Comparison of ENCODE assay signal across 8 mouse cellular contexts in genomic region chr7:45786136-45786578, GRCm38 (mm10). TPM values are rescaled to one million over a fixed set of nuclear protein-coding genes. Genes with fewer than 3 reads are reported as not detected.
A peak's percentile ranks its signal among the peaks of the same experiment; 100 is the strongest.
DNase-seq lines count a peak whose midpoint lies in the region; ATAC-seq lines count a peak whose summit lies in the region.

No protein-coding gene starts in this region.

- no peak overlapping the region for H3K27ac ChIP-seq in lung, embryonic 16.5 days (ENCODE audit: low read length)
- peak overlapping the region; percentile 94 for H3K27ac ChIP-seq in midbrain, embryonic 10.5 days (replicated peaks)

- peak overlapping the region; percentile 56 for H3K4me3 ChIP-seq in lung, embryonic 16.5 days (ENCODE audit: low read length)
- peak overlapping the region; percentile 95 for H3K4me3 ChIP-seq in midbrain, embryonic 10.5 days

- peak overlapping the region; percentile 67 for H3K9ac ChIP-seq in lung, embryonic 16.5 days (ENCODE audit: low read length)

- no peak for DNase-seq in lung, postnatal 25 days (ENCODE audit: low spot score)
- DNase-seq in cerebellum, adult 9-11 months, result peak; percentile 89
- DNase-seq in forelimb bud, embryonic 11.5 days (ENCODE audit: low read depth, low spot score), result peak; percentile 89
- DNase-seq in midbrain, embryonic 10.5 days (ENCODE audit: low spot score), result peak; percentile 76
- DNase-seq in adrenal gland, postnatal 4 days (ENCODE audit: low spot score in 2 of 2), result no peak
- no peak for DNase-seq in right cerebral cortex, adult 18-20 months
- no peak for DNase-seq in adrenal gland, adult 2 months

- peak; percentile 58; the same call in 1 of the 2 replicates for ATAC-seq in lung, embryonic 16.5 days (ENCODE audit: low read depth)

- peaks cover 5% of the 10 kb centered on the region for H3K27me3 ChIP-seq in lung, embryonic 16.5 days (ENCODE audit: control insufficient read depth, insufficient read depth, low read depth, low read length)
- H3K27me3 ChIP-seq in midbrain, embryonic 10.5 days (ENCODE audit: low read depth, poor library complexity, severe bottlenecking), result peaks cover 21% of the 10 kb centered on the region

- H3K36me3 ChIP-seq in lung, embryonic 16.5 days (ENCODE audit: control insufficient read depth, insufficient read depth, low read length), result no peaks in the 10 kb centered on the region; the same call in 1 of the 2 replicates
- peaks cover 45% of the 10 kb centered on the region for H3K36me3 ChIP-seq in midbrain, embryonic 10.5 days

- H3K4me1 ChIP-seq in lung, embryonic 16.5 days (replicated peaks; ENCODE audit: control insufficient read depth, insufficient read depth, low read length), result peaks cover 20% of the 10 kb centered on the region
- peaks cover 46% of the 10 kb centered on the region for H3K4me1 ChIP-seq in midbrain, embryonic 10.5 days

- H3K4me2 ChIP-seq in lung, embryonic 16.5 days (ENCODE audit: low read depth, low read length), result peak overlapping the region; percentile 83

- no peaks in the 10 kb centered on the region for H3K9me3 ChIP-seq in lung, embryonic 16.5 days (ENCODE audit: control insufficient read depth, low read length)
- H3K9me3 ChIP-seq in midbrain, embryonic 10.5 days (replicated peaks), result no peaks in the 10 kb centered on the region; the same call in 1 of the 2 replicates

- WGBS in lung, embryonic 16.5 days, result under 1% methylated on average over 14 of the region's 14 CpGs
- WGBS in midbrain, embryonic 10.5 days, result under 1% methylated on average over 14 of the region's 14 CpGs

RNA-seq across cellular contexts. Expression of gene Sult2b1, which starts 1.7 kb away (rescaled TPM):
- polyA plus RNA-seq in lung, embryonic 16.5 days (2015; fragmentation: Nextera tagmentation; extraction: Ambion mirVana), result 6.6 and 7.9 TPM in 2 replicates
- polyA plus RNA-seq in midbrain, embryonic 10.5 days (2016; fragmentation: Nextera tagmentation; extraction: Ambion mirVana), result 1.1 and 1.5 TPM in 2 replicates
- total RNA-seq in adrenal gland, postnatal 4 days (2021), result 1 to 10 TPM in 1 of 2 experiments, under 1 TPM in 1; 0.64 to 1.0 TPM
- total RNA-seq in adrenal gland, adult 2 months (2021), result 1 to 10 TPM in 1 of 2 experiments, under 1 TPM in 1; 0.49 to 2.0 TPM
- 1.6 and 2.9 TPM in 2 replicates for polyA plus RNA-seq in adrenal gland, adult 2 months (2012; rRNA removed)

RNA-seq across cellular contexts. Expression of gene Lmtk3, which starts 2.6 kb away (rescaled TPM):
- 0.72 and 1.0 TPM in 2 replicates for polyA plus RNA-seq in lung, embryonic 16.5 days (2015; fragmentation: Nextera tagmentation; extraction: Ambion mirVana)
- polyA plus RNA-seq in midbrain, embryonic 10.5 days (2016; fragmentation: Nextera tagmentation; extraction: Ambion mirVana), result 2.3 and 3.3 TPM in 2 replicates
- total RNA-seq in adrenal gland, postnatal 4 days (2021), result 10 to 100 TPM; 17.2 to 18.8 TPM
- total RNA-seq in adrenal gland, adult 2 months (2021), result 1 to 10 TPM; 6.2 to 8.6 TPM
- polyA plus RNA-seq in adrenal gland, adult 2 months (2012; rRNA removed), result 38.0 and 61.3 TPM in 2 replicates

RNA-seq across cellular contexts. Expression of gene Cyth2, which starts 28.2 kb away (rescaled TPM):
- polyA plus RNA-seq in lung, embryonic 16.5 days (2015; fragmentation: Nextera tagmentation; extraction: Ambion mirVana), result 108 and 112 TPM in 2 replicates
- 153 and 183 TPM in 2 replicates for polyA plus RNA-seq in midbrain, embryonic 10.5 days (2016; fragmentation: Nextera tagmentation; extraction: Ambion mirVana)
- total RNA-seq in adrenal gland, postnatal 4 days (2021), result 100 to 1,000 TPM; 124 to 126 TPM
- total RNA-seq in adrenal gland, adult 2 months (2021), result 100 to 1,000 TPM; 127 to 129 TPM
- 147 and 170 TPM in 2 replicates for polyA plus RNA-seq in adrenal gland, adult 2 months (2012; rRNA removed)

RNA-seq across cellular contexts. Expression of gene Kcnj14, which starts 38.4 kb away (rescaled TPM):
- polyA plus RNA-seq in lung, embryonic 16.5 days (2015; fragmentation: Nextera tagmentation; extraction: Ambion mirVana), result 0.68 and 1.3 TPM in 2 replicates
- polyA plus RNA-seq in midbrain, embryonic 10.5 days (2016; fragmentation: Nextera tagmentation; extraction: Ambion mirVana), result 0.65 and 0.72 TPM in 2 replicates
- under 1 TPM; 0.45 to 0.53 TPM for total RNA-seq in adrenal gland, postnatal 4 days (2021)
- under 1 TPM in 1 of 2 experiments, not detected in 1; 0.20 TPM for total RNA-seq in adrenal gland, adult 2 months (2021)
- polyA plus RNA-seq in adrenal gland, adult 2 months (2012; rRNA removed), result 0.70 and 1.8 TPM in 2 replicates

RNA-seq across cellular contexts. Expression of gene Grwd1, which starts 44.6 kb away (rescaled TPM):
- polyA plus RNA-seq in lung, embryonic 16.5 days (2015; fragmentation: Nextera tagmentation; extraction: Ambion mirVana), result 50.0 and 51.4 TPM in 2 replicates
- polyA plus RNA-seq in midbrain, embryonic 10.5 days (2016; fragmentation: Nextera tagmentation; extraction: Ambion mirVana), result 95.8 and 119 TPM in 2 replicates
- 10 to 100 TPM; 28.2 to 28.3 TPM for total RNA-seq in adrenal gland, postnatal 4 days (2021)
- 10 to 100 TPM; 26.9 to 30.1 TPM for total RNA-seq in adrenal gland, adult 2 months (2021)
- 22.1 and 27.4 TPM in 2 replicates for polyA plus RNA-seq in adrenal gland, adult 2 months (2012; rRNA removed)

Comparison
In these comparisons a context has a peak if more than half of its experiments do, and no peak if none do; other contexts are left out.
1. DNase-seq: peak in cerebellum, adult 9-11 months (single experiment), forelimb bud, embryonic 11.5 days (single experiment) and midbrain, embryonic 10.5 days (single experiment); none in lung, postnatal 25 days (single experiment), adrenal gland, postnatal 4 days (0 of 2), right cerebral cortex, adult 18-20 months (single experiment) and adrenal gland, adult 2 months (single experiment).